Mouse (Mus musculus) testis, adult 2 months (tissue): ENCODE measurements around the gene Cd19.

Source experiments
- CTCF ChIP-seq: fragments of 200-500 bp; IDR thresholded peaks from 2 replicates; pipeline ENCODE4 v1.5.1; 2012; ENCODE audit warnings: low read depth, mild to moderate bottlenecking, inconsistent platforms, low read length, moderate library complexity; ENCODE audit not compliant: control insufficient read depth, insufficient read depth, insufficient replicate concordance
- POLR2A ChIP-seq: fragments of 200-500 bp; IDR thresholded peaks from 2 replicates; pipeline ENCODE4 v1.6.1; 2012; ENCODE audit warnings: low read depth, mild to moderate bottlenecking, inconsistent platforms, low read length, moderate library complexity; ENCODE audit not compliant: control insufficient read depth

- TF ChIP-seq POLR2A (no peak), CTCF (no peak)
These were observed 35.3 kb upstream of the Cd19 start for GRCm38 (mm10) chr7:126449991-126450390.
